Mouse (Mus musculus): Measurements from ENCODE around the gene Samd15. TPM values are rescaled to one million over a fixed set of nuclear protein-coding genes. Genes with fewer than 3 reads are reported as not detected.

Gene Samd15
- polyA plus RNA-seq, 1 experiment: 0.52 TPM

DNA sequence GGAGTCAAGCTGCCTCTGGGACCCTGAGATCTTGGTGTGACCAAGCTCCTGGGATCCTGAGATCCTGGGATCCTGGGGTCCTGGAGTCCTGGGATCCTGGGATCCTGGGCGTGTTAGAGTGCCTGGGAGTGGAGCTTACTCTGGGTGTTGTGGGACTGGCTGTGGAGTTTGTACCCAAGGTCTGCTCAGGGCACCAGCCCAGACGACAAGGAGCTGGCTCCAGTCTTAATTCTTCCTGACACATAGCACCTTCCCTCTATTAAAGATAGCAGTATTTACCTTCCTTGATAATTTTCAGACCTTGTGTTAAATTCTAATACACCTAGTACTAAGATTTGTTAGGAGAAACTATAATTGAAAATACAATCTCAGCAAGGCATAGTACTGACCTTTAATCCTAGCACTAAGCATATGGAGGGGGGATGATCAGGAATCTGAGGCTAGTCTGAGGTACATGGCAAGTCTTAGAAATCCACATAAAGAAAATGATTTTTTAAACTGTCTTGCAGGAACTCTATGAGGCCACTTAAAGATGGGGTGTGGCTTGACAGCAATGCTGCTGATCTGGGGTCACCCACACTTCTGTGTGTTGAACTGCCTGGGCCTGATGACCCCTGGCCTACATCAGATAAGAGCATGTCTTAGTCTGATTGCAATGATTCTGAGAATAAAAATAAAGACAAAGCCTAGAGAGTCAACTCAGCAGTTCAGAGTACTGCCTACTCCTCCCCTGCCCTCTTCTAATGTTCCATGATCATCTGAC lies 13.5 kb downstream of the Samd15 start:
- Histone ChIP-seq H3K4me1 (ENCODE audit: control insufficient read depth, insufficient read depth, insufficient read length, low read length) (no peaks in the 10 kb centered on the region), H3K27ac (replicated peaks; ENCODE audit: low read depth, low read length) (no peak overlapping the region), H3K4me3 (ENCODE audit: insufficient read depth, low read depth, low read length) (no peak overlapping the region)

DNA sequence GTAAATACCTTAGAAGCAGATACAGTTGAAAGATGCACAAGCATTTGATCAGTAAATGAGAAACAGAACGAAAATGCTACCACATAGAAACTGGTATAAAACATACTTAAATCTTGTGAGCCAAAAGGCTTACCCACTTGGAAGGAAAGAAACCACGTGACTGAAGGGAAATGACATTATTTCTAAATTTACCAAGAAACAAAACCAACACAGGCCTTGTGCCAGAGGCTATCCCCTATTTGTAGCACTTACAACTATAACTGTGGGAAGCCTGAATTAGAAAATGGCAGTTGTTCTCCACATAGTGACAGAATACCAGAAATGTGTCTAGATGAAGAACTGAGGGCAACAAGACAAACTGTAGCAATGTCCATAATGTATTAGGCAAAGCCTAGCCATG lies 16.5 kb downstream of the Samd15 start:
- H3K27ac ChIP-seq (replicated peaks; ENCODE audit: low read depth, low read length): peak overlapping the region; percentile 78
- H3K4me3 ChIP-seq (ENCODE audit: insufficient read depth, low read depth, low read length): no peak overlapping the region
- no peaks in the 10 kb centered on the region for H3K4me1 ChIP-seq (ENCODE audit: control insufficient read depth, insufficient read depth, insufficient read length, low read length)

DNA sequence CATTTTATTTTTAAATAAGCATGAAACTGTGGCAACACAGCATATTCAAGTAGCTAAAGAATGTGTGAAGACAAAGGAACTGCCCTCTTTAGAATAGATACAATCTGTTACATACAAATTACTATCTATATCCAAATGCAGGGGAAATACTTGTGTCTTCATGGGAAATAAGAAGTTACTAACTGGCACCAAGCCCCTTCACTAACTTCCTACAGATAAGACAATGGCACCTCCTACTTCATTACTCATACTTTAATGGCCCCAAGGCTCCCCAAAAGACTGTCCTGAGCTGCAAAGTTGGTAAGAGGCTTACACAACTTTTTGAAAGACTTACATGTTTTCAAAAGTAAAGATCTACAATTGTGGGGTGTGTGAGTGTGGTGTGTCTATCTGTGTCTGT lies 18.1 kb downstream of the Samd15 start:
- Histone ChIP-seq H3K4me1 (ENCODE audit: control insufficient read depth, insufficient read depth, insufficient read length, low read length) (no peaks in the 10 kb centered on the region), H3K4me3 (ENCODE audit: insufficient read depth, low read depth, low read length) (no peak overlapping the region), H3K27ac (replicated peaks; ENCODE audit: low read depth, low read length) (no peak overlapping the region)

GRCm38 (mm10) chr12:87219362-87219761 lies 19.8 kb downstream of the Samd15 start:
- Histone ChIP-seq H3K4me3 (ENCODE audit: insufficient read depth, low read depth, low read length) (no peak overlapping the region), H3K4me1 (ENCODE audit: control insufficient read depth, insufficient read depth, insufficient read length, low read length) (no peaks in the 10 kb centered on the region), H3K27ac (replicated peaks; ENCODE audit: low read depth, low read length) (no peak overlapping the region)

DNA sequence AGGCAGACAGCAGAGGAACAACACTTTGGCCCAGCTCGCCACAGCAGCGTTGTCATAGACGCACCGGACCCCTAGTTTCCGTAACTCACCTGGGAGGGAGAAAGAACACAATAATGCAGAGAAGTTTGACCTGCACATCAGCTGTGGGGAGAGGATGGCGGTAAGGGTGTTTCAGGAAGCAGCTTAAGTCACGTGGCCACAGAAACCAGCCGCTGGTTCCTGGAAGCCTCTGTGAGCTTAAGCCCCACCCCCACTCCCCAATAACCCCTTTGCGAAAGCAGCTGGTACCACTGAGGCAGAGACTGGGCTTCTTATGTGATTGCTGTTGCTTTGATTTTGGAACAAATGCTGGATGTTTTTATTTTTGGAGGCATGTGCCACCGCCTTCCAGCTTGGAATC lies 25.4 kb downstream of the Samd15 start:
- no peak overlapping the region for H3K27ac ChIP-seq (replicated peaks; ENCODE audit: low read depth, low read length)
- no peak overlapping the region for H3K4me3 ChIP-seq (ENCODE audit: insufficient read depth, low read depth, low read length)
- H3K4me1 ChIP-seq (ENCODE audit: control insufficient read depth, insufficient read depth, insufficient read length, low read length): no peaks in the 10 kb centered on the region

DNA sequence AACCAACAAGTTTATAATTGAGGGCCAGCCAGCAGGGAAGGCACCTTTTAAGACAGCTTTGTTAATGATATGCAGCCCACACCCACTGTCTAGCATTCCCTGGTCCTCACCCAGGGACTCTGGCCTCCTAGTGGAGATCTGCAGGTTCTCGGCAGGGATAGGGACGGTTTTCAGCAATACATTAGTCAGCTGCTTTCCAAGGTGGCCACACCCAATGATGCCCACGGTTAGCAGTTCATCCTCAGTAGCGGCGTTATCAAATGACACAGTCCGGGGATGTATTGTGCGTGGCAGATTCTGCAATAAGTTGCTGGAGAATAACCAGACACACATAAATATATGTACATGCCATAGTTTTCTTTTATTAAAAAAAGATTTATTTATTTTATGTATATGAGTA lies 27.3 kb downstream of the Samd15 start:
- H3K4me3 ChIP-seq (ENCODE audit: insufficient read depth, low read depth, low read length): no peak overlapping the region
- H3K4me1 ChIP-seq (ENCODE audit: control insufficient read depth, insufficient read depth, insufficient read length, low read length): no peaks in the 10 kb centered on the region
- H3K27ac ChIP-seq (replicated peaks; ENCODE audit: low read depth, low read length): no peak overlapping the region

DNA sequence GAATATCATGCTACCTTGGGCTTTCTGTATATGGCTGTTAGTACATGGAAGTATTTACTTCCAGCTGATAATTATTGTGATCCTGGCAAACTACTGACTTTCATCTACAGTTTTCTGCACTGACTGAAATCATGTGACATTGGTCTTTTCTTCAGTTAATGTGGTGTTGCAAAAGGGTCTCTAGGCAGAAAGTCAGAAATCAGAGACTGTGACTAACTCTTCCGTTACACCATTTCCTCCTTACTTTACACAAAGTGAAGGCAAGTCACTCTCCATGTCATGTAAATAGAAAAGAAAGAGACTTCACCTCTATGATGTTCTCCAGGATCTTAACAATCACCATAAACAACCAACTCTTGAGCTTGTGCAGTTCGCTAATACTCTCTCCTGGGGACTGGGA lies 30.1 kb downstream of the Samd15 start:
- Histone ChIP-seq H3K27ac (replicated peaks; ENCODE audit: low read depth, low read length) (no peak overlapping the region), H3K4me1 (ENCODE audit: control insufficient read depth, insufficient read depth, insufficient read length, low read length) (no peaks in the 10 kb centered on the region), H3K4me3 (ENCODE audit: insufficient read depth, low read depth, low read length) (no peak overlapping the region)

DNA sequence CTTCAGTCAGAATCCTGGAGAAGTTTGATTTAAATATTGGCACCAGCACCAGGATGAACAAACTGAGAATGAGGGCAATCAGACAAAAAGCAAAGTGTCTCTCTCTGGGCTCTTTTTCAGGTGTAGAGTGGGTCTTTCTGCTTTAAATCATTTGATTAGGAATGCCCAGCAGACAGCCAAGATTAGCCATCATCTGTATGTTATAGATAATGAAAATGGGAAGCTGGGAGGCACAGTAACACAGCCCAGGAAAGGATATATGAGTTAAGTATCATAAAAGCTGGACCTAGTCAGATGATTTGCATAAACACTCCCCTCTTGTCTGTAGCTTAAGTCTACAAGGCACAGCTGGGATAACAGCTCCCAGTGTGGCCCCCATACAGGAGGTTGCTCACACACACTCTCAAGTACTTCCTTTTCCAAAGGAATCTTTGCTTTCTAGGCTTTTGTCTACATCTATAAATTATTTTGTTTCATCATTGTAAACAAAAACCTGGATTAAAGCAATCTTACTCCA lies 30.9 kb downstream of the Samd15 start:
- no peak overlapping the region for H3K4me3 ChIP-seq (ENCODE audit: insufficient read depth, low read depth, low read length)
- H3K27ac ChIP-seq (replicated peaks; ENCODE audit: low read depth, low read length): no peak overlapping the region
- no peaks in the 10 kb centered on the region for H3K4me1 ChIP-seq (ENCODE audit: control insufficient read depth, insufficient read depth, insufficient read length, low read length)

DNA sequence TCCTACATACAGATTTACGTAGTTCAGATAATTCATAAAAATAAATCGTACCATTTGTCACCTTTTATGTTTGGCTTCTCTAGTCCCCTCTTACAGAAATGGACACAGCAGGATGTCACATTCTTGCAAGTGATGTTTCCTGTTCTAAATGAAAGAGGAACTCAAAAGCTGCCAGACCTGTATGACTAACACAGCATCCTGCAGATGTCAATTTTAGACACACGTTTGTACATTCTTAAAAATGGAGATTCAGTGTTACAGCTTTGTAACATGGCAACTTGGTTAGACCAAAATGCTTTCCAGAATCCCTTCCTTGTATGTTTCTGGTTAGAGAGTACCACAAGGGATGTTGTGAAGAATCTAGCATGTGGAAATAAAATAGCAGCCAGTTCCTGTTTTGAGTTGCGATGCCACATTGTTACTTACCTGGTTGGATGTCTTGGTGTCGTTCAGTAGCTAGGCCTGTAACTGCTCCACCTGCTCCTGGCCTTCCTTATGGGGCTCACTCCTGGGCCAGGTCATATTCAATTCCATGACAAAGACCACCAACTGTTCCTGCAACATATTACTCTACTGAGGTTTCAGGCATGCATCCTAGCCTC lies 37.5 kb downstream of the Samd15 start:
- Histone ChIP-seq H3K27ac (replicated peaks; ENCODE audit: low read depth, low read length) (no peak overlapping the region), H3K4me3 (ENCODE audit: insufficient read depth, low read depth, low read length) (no peak overlapping the region), H3K4me1 (ENCODE audit: control insufficient read depth, insufficient read depth, insufficient read length, low read length) (no peaks in the 10 kb centered on the region)

GRCm38 (mm10) chr12:87238632-87239031 lies 39.1 kb downstream of the Samd15 start, which contains the start of gene Noxred1:
Noxred1 (minus strand) TSS chr12:87238732.
- H3K27ac ChIP-seq (replicated peaks; ENCODE audit: low read depth, low read length): no peak within 1 kb of the TSS
- H3K4me1 ChIP-seq (ENCODE audit: control insufficient read depth, insufficient read depth, insufficient read length, low read length): no peaks in the 10 kb centered on the region
- no peak within 1 kb of the TSS for H3K4me3 ChIP-seq (ENCODE audit: insufficient read depth, low read depth, low read length)

GRCm38 (mm10) chr12:87250161-87250560 lies 50.6 kb downstream of the Samd15 start:
- no peak overlapping the region for H3K27ac ChIP-seq (replicated peaks; ENCODE audit: low read depth, low read length)
- no peak overlapping the region for H3K4me3 ChIP-seq (ENCODE audit: insufficient read depth, low read depth, low read length)
- no peaks in the 10 kb centered on the region for H3K4me1 ChIP-seq (ENCODE audit: control insufficient read depth, insufficient read depth, insufficient read length, low read length)

DNA sequence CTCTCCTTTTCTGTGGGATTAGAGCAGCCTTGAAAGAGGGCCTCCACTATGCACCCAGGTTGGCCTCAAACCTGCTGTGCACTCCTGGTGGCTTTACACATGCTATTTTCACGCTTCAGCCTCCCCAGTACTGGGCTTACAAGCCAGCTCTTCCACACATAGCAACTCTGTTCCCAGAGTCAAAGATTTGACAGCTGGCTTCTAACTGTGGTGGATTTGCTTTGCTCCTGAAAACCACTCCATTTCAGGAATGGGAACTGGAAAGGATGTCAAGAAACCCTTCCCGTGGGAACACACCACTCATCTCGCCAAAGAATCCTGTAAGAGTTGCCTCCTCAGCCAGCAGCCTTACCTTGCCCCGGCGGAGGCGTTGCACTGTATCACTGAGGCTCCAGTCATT lies 54.4 kb downstream of the Samd15 start:
- Histone ChIP-seq H3K4me3 (ENCODE audit: insufficient read depth, low read depth, low read length) (no peak overlapping the region), H3K27ac (replicated peaks; ENCODE audit: low read depth, low read length) (no peak overlapping the region), H3K4me1 (ENCODE audit: control insufficient read depth, insufficient read depth, insufficient read length, low read length) (no peaks in the 10 kb centered on the region)

- Histone ChIP-seq H3K4me1 (ENCODE audit: control insufficient read depth, insufficient read depth, insufficient read length, low read length) (no peaks in the 10 kb centered on the region), H3K4me3 (ENCODE audit: insufficient read depth, low read depth, low read length) (no peak overlapping the region), H3K27ac (replicated peaks; ENCODE audit: low read depth, low read length) (no peak overlapping the region)
Observed at GRCm38 (mm10) chr12:87256629-87257028, 57.1 kb downstream of the Samd15 start.

GRCm38 (mm10) chr12:87260562-87260961 lies 61.0 kb downstream of the Samd15 start:
- Histone ChIP-seq H3K4me3 (ENCODE audit: insufficient read depth, low read depth, low read length) (no peak overlapping the region), H3K4me1 (ENCODE audit: control insufficient read depth, insufficient read depth, insufficient read length, low read length) (no peaks in the 10 kb centered on the region)

More at GRCm38 (mm10) chr12:87260562-87260961, 61.0 kb downstream of the Samd15 start:
- H3K27ac ChIP-seq (replicated peaks; ENCODE audit: low read depth, low read length): no peak overlapping the region
